9 mouse cellular contexts compared by ENCODE assay signal in the genomic region with DNA sequence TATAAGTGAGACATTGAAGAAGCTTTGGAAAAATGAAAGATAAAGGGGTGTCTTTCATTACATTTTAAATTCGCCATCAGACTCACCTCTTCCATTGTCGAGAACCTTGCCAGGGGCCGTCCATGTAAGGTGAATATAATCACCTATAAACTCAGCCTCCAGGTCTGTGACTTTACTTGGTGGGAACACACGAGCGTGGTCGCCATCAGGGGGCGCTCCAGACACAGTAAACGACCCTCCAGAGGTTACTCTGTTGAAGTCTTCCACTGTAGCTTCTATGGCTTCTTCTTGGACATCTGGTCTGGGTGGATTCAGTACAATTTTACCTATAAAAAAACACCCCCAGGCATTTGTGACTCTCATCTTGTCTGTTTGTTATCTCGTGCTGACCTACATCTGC. TPM values are rescaled to one million over a fixed set of nuclear protein-coding genes. Genes with fewer than 3 reads are reported as not detected.
DNase-seq lines count a peak whose midpoint lies in the region; ATAC-seq lines count a peak whose summit lies in the region.
"Had no signal": no experiment of that assay in that cellular context is flagged by ENCODE, and none has a peak within 500 bp of the region (broad histone marks: within the 10 kb centered on the region; RNA-seq: fewer than 3 reads in every experiment).

No protein-coding gene starts in this region.

- WGBS in neural tube, embryonic 11.5 days, result 27% methylated on average over 9 of the region's 9 CpGs

- no peaks in the 10 kb centered on the region for H3K27me3 ChIP-seq in neural tube, embryonic 11.5 days (ENCODE audit: control insufficient read depth, insufficient read depth, low read length)
- H3K27me3 ChIP-seq: limb, embryonic 15.5 days had no signal

- DNase-seq in gastrocnemius, postnatal 14 days, result peak; percentile 23
- DNase-seq in gastrocnemius, postnatal 36 days, result no peak
- DNase-seq in neural tube, embryonic 11.5 days (ENCODE audit: low spot score), result peak; percentile 46
- no peak for DNase-seq in neural tube, embryonic 10.5 days (ENCODE audit: extremely low spot score, low spot score)
- DNase-seq in adrenal gland, postnatal 36 days, result peak; percentile 44 to 69
- DNase-seq in kidney, postnatal 14 days, result peak; percentile 61
- DNase-seq in retina, postnatal 7 days (ENCODE audit: low read depth, low spot score), result peak; percentile 27
- no peak for DNase-seq in natural killer cell, adult 2 months (ENCODE audit: low spot score in 2 of 2)

- H3K9ac ChIP-seq in neural tube, embryonic 11.5 days (ENCODE audit: low read length), result no peak overlapping the region
- H3K9ac ChIP-seq: limb, embryonic 15.5 days had no signal

- H3K9me3 ChIP-seq in neural tube, embryonic 11.5 days (ENCODE audit: control insufficient read depth, low read length), result no peaks in the 10 kb centered on the region
- H3K9me3 ChIP-seq: limb, embryonic 15.5 days had no signal

- no peak overlapping the region for H3K27ac ChIP-seq in neural tube, embryonic 11.5 days (ENCODE audit: low read depth, low read length)
- H3K27ac ChIP-seq: limb, embryonic 15.5 days had no signal

- no peak overlapping the region for H3K4me2 ChIP-seq in neural tube, embryonic 11.5 days (ENCODE audit: low read depth)
- H3K4me2 ChIP-seq: limb, embryonic 15.5 days had no signal

- H3K36me3 ChIP-seq in neural tube, embryonic 11.5 days (ENCODE audit: control insufficient read depth, insufficient read depth, low read length), result no peaks in the 10 kb centered on the region
- H3K36me3 ChIP-seq: limb, embryonic 15.5 days had no signal

- intact Hi-C loops in gastrocnemius, postnatal 14 days (cut with DNase I; ENCODE audit: low total_unique reads), result no loop called here
- intact Hi-C loops in gastrocnemius, postnatal 36 days (cut with DNase I), result no loop called here

- H3K4me1 ChIP-seq in neural tube, embryonic 11.5 days (ENCODE audit: control insufficient read depth, insufficient read depth, low read length), result no peaks in the 10 kb centered on the region
- H3K4me1 ChIP-seq: limb, embryonic 15.5 days had no signal

- no peak overlapping the region for H3K4me3 ChIP-seq in neural tube, embryonic 11.5 days (ENCODE audit: low read depth, low read length)
- H3K4me3 ChIP-seq: limb, embryonic 15.5 days had no signal

- ATAC-seq in neural tube, embryonic 11.5 days (ENCODE audit: insufficient read depth, low FRiP score, low TSS enrichment), result 0 out of 2 replicates have a peak, but pooled peaks have one; percentile 48

RNA-seq across cellular contexts. Expression of gene Sh3glb1, which starts 16.7 kb away (rescaled TPM):
- 100 to 1,000 TPM; 269 to 286 TPM for total RNA-seq in gastrocnemius, postnatal 14 days (2021)
- total RNA-seq in gastrocnemius, postnatal 36 days (2021), result 100 to 1,000 TPM; 303 to 325 TPM
- 117 and 123 TPM in 2 replicates for polyA plus RNA-seq in neural tube, embryonic 11.5 days (2014; fragmentation: Nextera tagmentation; extraction: Ambion mirVana)
- 100 to 1,000 TPM; 187 to 216 TPM for total RNA-seq in adrenal gland, postnatal 36 days (2021)

RNA-seq across cellular contexts. Expression of gene Clca3a1, which starts 23.9 kb away (rescaled TPM):
- under 1 TPM; 0.06 to 0.09 TPM for total RNA-seq in gastrocnemius, postnatal 14 days (2021)
- under 1 TPM in 1 of 2 experiments, not detected in 1; 0.15 TPM for total RNA-seq in gastrocnemius, postnatal 36 days (2021)
- 0.05 and 0.08 TPM in 2 replicates for polyA plus RNA-seq in neural tube, embryonic 11.5 days (2014; fragmentation: Nextera tagmentation; extraction: Ambion mirVana)
- total RNA-seq in adrenal gland, postnatal 36 days (2021), result 1 to 10 TPM; 3.4 to 5.9 TPM

Comparison
In these comparisons a context has a peak if more than half of its experiments do, and no peak if none do; other contexts are left out.
1. DNase-seq: peak in gastrocnemius, postnatal 14 days (single experiment), neural tube, embryonic 11.5 days (single experiment), adrenal gland, postnatal 36 days (2 of 2), kidney, postnatal 14 days (single experiment) and retina, postnatal 7 days (single experiment); none in gastrocnemius, postnatal 36 days (0 of 2), neural tube, embryonic 10.5 days (single experiment) and natural killer cell, adult 2 months (0 of 2).